Mouse (Mus musculus): ENCODE results near the gene Golga5.

DNA sequence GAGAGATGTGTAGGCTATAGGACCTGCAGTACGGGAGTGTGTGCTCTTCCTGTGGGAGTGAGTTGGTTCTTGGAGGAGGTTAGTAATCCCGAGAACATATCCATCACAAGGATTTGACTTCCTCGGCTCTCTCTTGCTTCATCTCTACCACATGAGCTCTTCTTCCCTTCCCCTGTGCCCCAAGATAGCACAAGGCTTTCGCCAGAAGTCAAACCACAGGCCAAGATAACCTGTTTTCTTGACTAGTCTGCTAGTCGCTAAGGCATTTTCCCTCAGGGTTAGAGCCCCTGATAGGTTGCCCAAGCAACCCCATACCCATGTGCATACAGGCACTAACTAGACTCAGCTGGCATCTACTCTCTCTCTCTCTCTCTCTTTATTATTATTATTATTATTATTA is 25.3 kb upstream of the Golga5 start:
- TF ChIP-seq CTCF (IDR thresholded peaks at IDR 0.05; ENCODE audit: insufficient read depth, low read depth, low read length) (no peak), POLR2A (IDR thresholded peaks at IDR 0.05; ENCODE audit: insufficient read depth, low read depth, low read length) (no peak)

Measured in olfactory bulb, adult 2 months (tissue).